Mouse (Mus musculus): ENCODE data around the gene Gpi1.

- TF ChIP-seq CTCF (IDR thresholded peaks at IDR 0.05; ENCODE audit: borderline replicate concordance, extremely low read depth, insufficient read depth, insufficient read length) (peak; percentile 39; the same call in 1 of the 2 replicates), POLR2A (IDR thresholded peaks at IDR 0.05; ENCODE audit: borderline replicate concordance, extremely low read depth, insufficient read depth, insufficient read length, poor library complexity, severe bottlenecking) (no peak)
Observed at GRCm38 (mm10) chr7:34166850-34167249, 63.3 kb downstream of the Gpi1 start.

Measured in brain, embryonic 14.5 days (tissue).